Mouse (Mus musculus) stomach, embryonic 16.5 days (tissue): Measurements from ENCODE around the gene Ddx4. TPM values are rescaled to one million over a fixed set of nuclear protein-coding genes. Genes with fewer than 3 reads are reported as not detected.

Experiments used
- ATAC-seq: fragments of 200-750 bp; cut with Nextera tagmentation; 2 replicates; pipeline ENCODE4 v1.8.0; 2017; ENCODE audit warnings: moderate number of reproducible peaks, moderate TSS enrichment; ENCODE audit not compliant: insufficient read depth, low FRiP score
- H3K27ac ChIP-seq: fragments of 300-500 bp; sonication (generic); 2 replicates; pipeline ENCODE4 v1.5.1; 2014; ENCODE audit warnings: low read length
- H3K27me3 ChIP-seq: fragments of 300-500 bp; sonication (generic); 2 replicates; pipeline ENCODE4 v1.6.1; 2014; ENCODE audit warnings: low read length, control low read depth, mixed read lengths; ENCODE audit not compliant: control insufficient read depth, insufficient read depth
- H3K36me3 ChIP-seq: fragments of 300-500 bp; sonication (generic); 2 replicates; pipeline ENCODE4 v1.6.1; 2014; ENCODE audit warnings: low read length; ENCODE audit not compliant: control insufficient read depth, insufficient read depth
- H3K4me1 ChIP-seq: fragments of 300-500 bp; sonication (generic); 2 replicates; pipeline ENCODE4 v1.6.1; 2014; ENCODE audit warnings: low read length, control low read depth, mixed read lengths; ENCODE audit not compliant: control insufficient read depth, insufficient read depth
- H3K4me2 ChIP-seq: fragments of 300-500 bp; sonication (generic); 2 replicates; pipeline ENCODE4 v1.6.1; 2014; ENCODE audit warnings: low read depth, low read length, mixed read lengths
- H3K4me3 ChIP-seq: fragments of 300-500 bp; sonication (generic); replicated peaks from 2 replicates; pipeline ENCODE4 v1.5.1; 2014; ENCODE audit warnings: mild to moderate bottlenecking, low read length
- H3K9ac ChIP-seq: fragments of 300-500 bp; sonication (generic); 2 replicates; pipeline ENCODE4 v1.6.1; 2014; ENCODE audit warnings: low read length
- H3K9me3 ChIP-seq: fragments of 300-500 bp; sonication (generic); replicated peaks from 2 replicates; pipeline ENCODE4 v1.6.1; 2016; ENCODE audit warnings: low read length, control low read depth; ENCODE audit not compliant: control insufficient read depth
- WGBS: fragments of 180-500 bp; shearing (Covaris S2); extraction: QIAGEN DNeasy Blood & Tissue Kit; methylation state at CpG from one replicate; pipeline ENCODE4 v1.1.7; 2014; 5-methylcytosine and 5-hydroxymethylcytosine counted together
- polyA plus RNA-seq: library from polyadenylated mRNA; unstranded; fragments of >200 nt; fragmentation: Nextera tagmentation; extraction: Ambion mirVana; gene quantifications from 2 replicates; pipeline ENCODE4 v1.2.1, GENCODE M21; 2015

Gene Ddx4
- polyA plus RNA-seq, 1 experiment from 2014 or later, result 0.48 TPM

DNA sequence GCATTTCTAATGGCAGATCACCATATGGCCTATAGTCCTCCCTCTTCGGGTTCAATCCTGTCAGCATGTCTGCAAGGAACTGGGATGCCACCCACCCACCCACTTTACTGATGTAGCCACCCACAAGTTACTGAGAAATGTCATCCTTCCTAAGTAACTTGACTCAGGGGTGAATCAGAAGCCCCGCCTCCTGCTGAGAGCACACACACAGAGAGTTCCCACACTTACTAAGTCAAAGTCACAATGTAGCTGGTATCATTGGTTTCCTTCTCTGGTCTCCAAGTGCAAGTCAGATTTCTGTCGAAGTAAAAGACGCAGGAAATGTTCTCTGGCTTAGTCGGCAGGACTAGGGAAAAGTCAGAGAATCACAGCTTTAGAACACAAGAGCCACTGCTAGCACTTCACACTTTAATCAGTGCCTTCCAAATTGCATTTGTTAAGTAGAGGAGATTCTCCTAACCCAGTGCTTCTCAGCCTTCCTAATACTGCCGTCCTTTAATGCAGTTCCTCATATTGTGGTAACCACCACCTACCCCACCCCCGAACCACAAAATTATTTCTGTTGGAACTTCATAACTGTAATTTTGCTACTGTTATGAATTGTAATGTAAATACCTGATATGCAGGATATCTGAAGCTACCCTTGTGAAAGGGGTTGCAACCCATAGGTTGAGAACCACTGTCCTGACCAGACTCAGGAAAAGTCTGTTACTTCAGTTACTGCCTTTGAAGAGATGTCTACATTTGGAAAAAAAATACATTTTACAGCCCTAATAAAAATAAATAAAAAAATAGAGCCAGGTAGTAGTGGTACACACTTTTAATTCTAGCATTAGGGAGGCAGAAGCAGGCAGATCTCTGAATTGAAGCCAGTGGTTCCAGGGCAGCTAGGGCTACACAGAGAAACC is 100.4 kb downstream of the Ddx4 start:
- Histone ChIP-seq H3K27ac (no peak overlapping the region), H3K4me3 (no peak overlapping the region), H3K9me3 (no peaks in the 10 kb centered on the region), H3K4me2 (no peak overlapping the region), H3K36me3 (no peaks in the 10 kb centered on the region), H3K27me3 (no peaks in the 10 kb centered on the region), H3K4me1 (no peaks in the 10 kb centered on the region), H3K9ac (no peak overlapping the region)
- 79% methylated on average over 7 of the region's 7 CpGs for WGBS
- no peak for ATAC-seq

Other genes starting within 250 kb of the Ddx4 start
- gene Il6st, start 188.4 kb downstream of the Ddx4 start, polyA plus RNA-seq, result 51.8 and 53.4 TPM in 2 replicates
- 0.09 TPM in 1 of 2 replicates, not detected in the other for gene Il31ra, start 58.1 kb downstream of the Ddx4 start, polyA plus RNA-seq
- gene Slc38a9, start 8.3 kb upstream of the Ddx4 start, polyA plus RNA-seq, result 12.6 and 16.1 TPM in 2 replicates
- gene Plpp1, start 148.3 kb upstream of the Ddx4 start, polyA plus RNA-seq, result 117 and 120 TPM in 2 replicates